Mouse (Mus musculus) MEL (cell line): Measurements from ENCODE around the gene Oscp1.

ENCODE experiments used
- BHLHE40 ChIP-seq: IDR thresholded peaks from 2 replicates; pipeline ENCODE4 v1.6.1; 2012; ENCODE audit warnings: low read depth, mild to moderate bottlenecking, inconsistent platforms, low read length, improper control_type of control experiment, borderline replicate concordance
- CHD2 ChIP-seq: IDR thresholded peaks from 2 replicates; pipeline ENCODE4 v1.6.1; 2011; ENCODE audit warnings: low read length, improper control_type of control experiment
- CTCF ChIP-seq, 3 experiments: IDR thresholded peaks in 2 of 3; conservative IDR thresholded peaks in 1 of 3; 2 replicates each; pipeline ENCODE4 v1.5.1; 2011 to 2012; ENCODE audit warnings: low read length in 3 of 3, low read depth in 2 of 3, mild to moderate bottlenecking in 2 of 3, improper control_type of control experiment in 1 of 3, inconsistent platforms in 1 of 3, mixed read lengths in 1 of 3, moderate library complexity in 1 of 3; ENCODE audit not compliant: control insufficient read depth in 1 of 3, insufficient read depth in 1 of 3, poor library complexity in 1 of 3, severe bottlenecking in 1 of 3
- ETS1 ChIP-seq: IDR thresholded peaks from 2 replicates; pipeline ENCODE4 v1.6.1; 2012; ENCODE audit warnings: low read depth, mild to moderate bottlenecking, inconsistent platforms, low read length, improper control_type of control experiment, moderate library complexity
- POLR2A ChIP-seq, 2 experiments: IDR thresholded peaks; 2 replicates each; pipeline ENCODE4 v1.6.1; 2011 to 2012; ENCODE audit warnings: low read length in 2 of 2, mild to moderate bottlenecking in 2 of 2, control low read depth in 1 of 2, improper control_type of control experiment in 1 of 2, low read depth in 1 of 2, moderate library complexity in 1 of 2; ENCODE audit not compliant: control insufficient read depth in 1 of 2, insufficient read depth in 1 of 2, poor library complexity in 1 of 2
- ZMIZ1 ChIP-seq: IDR thresholded peaks from 2 replicates; pipeline ENCODE4 v1.6.1; 2012; ENCODE audit warnings: low read depth, mild to moderate bottlenecking, inconsistent platforms, low read length, improper control_type of control experiment, moderate library complexity
- ZNF384 ChIP-seq: IDR thresholded peaks from 2 replicates; pipeline ENCODE4 v1.6.1; 2012; ENCODE audit warnings: low read depth, mild to moderate bottlenecking, inconsistent platforms, low read length, improper control_type of control experiment

DNA sequence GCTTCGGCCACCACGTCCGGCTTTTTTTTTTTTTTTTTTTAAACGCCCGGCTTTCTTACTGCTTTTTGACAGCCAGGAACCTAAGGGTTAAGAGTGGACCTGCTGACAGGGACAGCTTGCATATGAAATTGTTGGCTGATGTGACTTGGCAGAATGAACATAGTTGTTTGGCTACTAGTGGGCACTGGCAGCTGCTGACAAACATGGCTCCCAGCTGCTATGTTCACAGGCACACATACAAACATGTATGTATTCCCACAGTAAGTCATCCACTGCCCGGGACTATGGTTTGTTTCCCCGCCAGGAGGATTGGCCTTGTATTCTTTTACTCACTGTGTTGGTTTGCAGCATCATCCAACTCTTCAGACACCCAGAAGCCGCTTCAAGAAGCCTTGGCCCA is 58.8 kb downstream of the Oscp1 start:
- no peak for TF ChIP-seq CHD2
- TF ChIP-seq ZNF384 = no peak
- TF ChIP-seq POLR2A (IDR thresholded peaks at IDR 0.05; ENCODE audit: control insufficient read depth in 1 of 2, insufficient read depth in 1 of 2, low read depth in 1 of 2, low read length in 2 of 2, poor library complexity in 1 of 2) = no peak
- no peak for TF ChIP-seq CTCF (IDR thresholded peaks at IDR 0.05 in 2 of 3, conservative IDR thresholded peaks at IDR 0.05 in 1 of 3; ENCODE audit: control insufficient read depth in 1 of 3, insufficient read depth in 1 of 3, low read depth in 2 of 3, low read length in 3 of 3, poor library complexity in 1 of 3, severe bottlenecking in 1 of 3)
- no peak for TF ChIP-seq BHLHE40
- TF ChIP-seq ZMIZ1 = no peak
- TF ChIP-seq ETS1 = no peak
